ENCODE assay signal across 8 mouse cellular contexts in the genomic region with DNA sequence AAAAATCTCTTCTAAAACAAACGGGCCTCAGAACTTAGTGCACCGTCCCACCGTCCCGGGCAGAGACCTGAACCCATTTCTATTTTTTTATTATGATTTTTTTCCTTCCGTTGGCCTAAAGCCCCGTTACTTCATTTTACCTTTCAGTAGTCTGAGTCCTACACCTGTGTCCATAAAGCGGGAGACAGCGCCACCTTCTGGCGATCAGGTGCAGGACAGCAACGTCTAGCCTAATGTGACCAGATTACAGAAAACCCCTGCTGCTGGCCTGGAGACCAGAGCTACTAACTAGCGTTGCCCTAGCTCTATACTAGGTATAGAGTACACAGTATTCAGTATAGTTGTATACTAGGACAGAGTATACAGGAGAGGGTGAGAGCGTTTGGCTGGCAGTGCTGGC. TPM values are rescaled to one million over a fixed set of nuclear protein-coding genes. Genes with fewer than 3 reads are reported as not detected.
A peak's percentile ranks its signal among the peaks of the same experiment; 100 is the strongest.
DNase-seq lines count a peak whose midpoint lies in the region; ATAC-seq and TF ChIP-seq lines count a peak whose summit lies in the region.

No protein-coding gene starts in this region.

- H3K4me2 ChIP-seq in liver, embryonic 12.5 days, result no peak overlapping the region
- H3K4me2 ChIP-seq in intestine, embryonic 15.5 days (replicated peaks), result no peak overlapping the region
- H3K4me2 ChIP-seq in midbrain, embryonic 13.5 days (replicated peaks), result no peak overlapping the region

- no peaks in the 10 kb centered on the region for H3K36me3 ChIP-seq in liver, embryonic 12.5 days
- no peaks in the 10 kb centered on the region for H3K36me3 ChIP-seq in intestine, embryonic 15.5 days
- no peaks in the 10 kb centered on the region for H3K36me3 ChIP-seq in midbrain, embryonic 13.5 days
- no peaks in the 10 kb centered on the region for H3K36me3 ChIP-seq in small intestine, adult 2 months (ENCODE audit: control insufficient read depth, insufficient read depth, low read length)

- ATAC-seq in liver, embryonic 12.5 days, result no peak
- peak; percentile 80 for ATAC-seq in intestine, embryonic 15.5 days
- ATAC-seq in midbrain, embryonic 13.5 days, result peak; percentile 73

- TF ChIP-seq CTCF in small intestine, adult 2 months (IDR thresholded peaks at IDR 0.05; ENCODE audit: extremely low read depth, insufficient read length, insufficient replicate concordance, low read depth, low read length), result peak; percentile 89; the same call in 1 of the 2 replicates

- no peak overlapping the region for H3K9ac ChIP-seq in liver, embryonic 12.5 days
- H3K9ac ChIP-seq in intestine, embryonic 15.5 days, result no peak overlapping the region
- no peak overlapping the region for H3K9ac ChIP-seq in midbrain, embryonic 13.5 days (replicated peaks)

- peak; percentile 76 for DNase-seq in liver
- peak; percentile 84 for DNase-seq in embryo, embryonic 11 days
- peak; percentile 71 to 72 for DNase-seq in gastrocnemius, postnatal 36 days
- peak; percentile 78 to 87 for DNase-seq in left cerebral cortex, postnatal 14 days (ENCODE audit: low spot score in 2 of 2)

- TF ChIP-seq POLR2A in small intestine, adult 2 months (IDR thresholded peaks at IDR 0.05; ENCODE audit: low read depth, low read length), result no peak

- H3K27me3 ChIP-seq in liver, embryonic 12.5 days (replicated peaks), result peaks cover 27% of the 10 kb centered on the region; the same call in 1 of the 2 replicates
- peaks cover 27% of the 10 kb centered on the region for H3K27me3 ChIP-seq in intestine, embryonic 15.5 days (replicated peaks)
- H3K27me3 ChIP-seq in midbrain, embryonic 13.5 days, result peaks cover 30% of the 10 kb centered on the region
- no peaks in the 10 kb centered on the region for H3K27me3 ChIP-seq in small intestine, adult 2 months (ENCODE audit: control insufficient read depth, insufficient read depth, low read length)

- intact Hi-C loops in gastrocnemius, postnatal 36 days (cut with DNase I), result loop anchor here (2.0 to 5.0 kb wide), 2 partner anchors 116 to 401 kb away; no protein-coding TSS in a partner anchor
- intact Hi-C loops in left cerebral cortex, postnatal 14 days (cut with DNase I), result loop anchor here (1.0 to 5.0 kb wide), 2 partner anchors 121 to 400 kb away; no protein-coding TSS in a partner anchor

- H3K9me3 ChIP-seq in liver, embryonic 12.5 days (replicated peaks), result no peaks in the 10 kb centered on the region
- H3K9me3 ChIP-seq in intestine, embryonic 15.5 days, result no peaks in the 10 kb centered on the region
- H3K9me3 ChIP-seq in midbrain, embryonic 13.5 days, result no peaks in the 10 kb centered on the region

- no peak overlapping the region for H3K4me3 ChIP-seq in liver, embryonic 12.5 days
- no peak overlapping the region for H3K4me3 ChIP-seq in intestine, embryonic 15.5 days (replicated peaks)
- no peak overlapping the region for H3K4me3 ChIP-seq in midbrain, embryonic 13.5 days (replicated peaks)
- H3K4me3 ChIP-seq in small intestine, adult 2 months (ENCODE audit: low read depth, low read length), result no peak overlapping the region

- no peak overlapping the region for H3K27ac ChIP-seq in liver, embryonic 12.5 days
- H3K27ac ChIP-seq in intestine, embryonic 15.5 days, result no peak overlapping the region
- H3K27ac ChIP-seq in midbrain, embryonic 13.5 days, result no peak overlapping the region
- H3K27ac ChIP-seq in small intestine, adult 2 months (ENCODE audit: insufficient read depth, low read depth, low read length), result no peak overlapping the region

- H3K4me1 ChIP-seq in liver, embryonic 12.5 days, result no peaks in the 10 kb centered on the region
- no peaks in the 10 kb centered on the region for H3K4me1 ChIP-seq in intestine, embryonic 15.5 days (replicated peaks)
- peaks cover 8% of the 10 kb centered on the region for H3K4me1 ChIP-seq in midbrain, embryonic 13.5 days (replicated peaks)
- H3K4me1 ChIP-seq in small intestine, adult 2 months (ENCODE audit: control insufficient read depth, insufficient read depth, insufficient read length, low read length), result no peaks in the 10 kb centered on the region

- 8% methylated on average over 12 of the region's 12 CpGs for WGBS in liver, embryonic 12.5 days (ENCODE audit: insufficient replicate concordance)
- WGBS in intestine, embryonic 15.5 days, result 5% methylated on average over 12 of the region's 12 CpGs
- whole genome bisulfite sequencing in midbrain, embryonic 13.5 days, result 8% methylated on average over 12 of the region's 12 CpGs
- 3% methylated on average over 12 of the region's 12 CpGs for WGBS in small intestine, adult 2 months

RNA-seq across cellular contexts. Expression of a gene that starts 30.7 kb away (rescaled TPM):
- not detected in 2 replicates for polyA plus RNA-seq in liver, embryonic 12.5 days (2016; fragmentation: Nextera tagmentation; extraction: Ambion mirVana)
- total RNA-seq in gastrocnemius, postnatal 36 days (2021), result not detected
- polyA plus RNA-seq in intestine, embryonic 15.5 days (2015; fragmentation: Nextera tagmentation; extraction: Ambion mirVana), result not detected in 2 replicates
- not detected for total RNA-seq in left cerebral cortex, postnatal 14 days (2021)
- not detected in 2 replicates for polyA plus RNA-seq in midbrain, embryonic 13.5 days (2015; fragmentation: Nextera tagmentation; extraction: Ambion mirVana)
- not detected in 2 replicates for polyA plus RNA-seq in small intestine, adult 2 months (2012; rRNA removed)
